Mouse (Mus musculus): ENCODE results near the gene Exoc3l2.

Gene Exoc3l2

DNA sequence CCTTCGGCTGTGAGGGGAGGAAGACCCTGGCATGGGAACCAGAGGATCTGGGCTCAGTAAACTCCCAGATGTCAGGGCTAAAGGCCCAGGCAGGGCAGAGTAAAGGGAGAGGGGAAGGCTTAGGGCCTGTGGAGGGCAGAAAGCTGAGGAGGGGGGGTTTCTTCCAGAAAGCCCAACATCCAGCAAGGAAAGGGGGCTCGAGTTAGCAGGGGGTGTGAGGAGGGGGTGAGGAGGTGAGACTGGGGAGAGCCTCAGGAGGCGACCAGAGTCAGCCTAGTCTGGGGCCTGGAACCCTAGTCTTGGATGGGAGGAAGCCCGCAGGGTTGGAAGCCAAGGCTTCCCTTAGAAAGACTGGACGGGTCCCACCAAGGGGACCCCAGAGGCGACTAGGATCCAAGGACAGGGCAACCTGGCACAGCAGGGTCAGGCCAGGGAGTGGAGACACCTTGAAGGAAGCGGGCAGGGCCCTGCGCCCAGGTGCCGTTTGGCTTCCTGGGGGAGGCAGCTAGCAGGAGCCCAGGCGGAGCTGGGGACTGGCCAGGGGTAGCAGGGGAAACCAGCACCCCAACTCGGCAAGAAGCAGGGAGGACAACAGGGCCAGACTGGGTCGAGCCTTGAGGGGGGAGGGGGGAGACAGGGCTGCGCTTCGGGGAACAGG lies 5.6 kb upstream of the Exoc3l2 start:
- DNase-seq, result no peak

DNA sequence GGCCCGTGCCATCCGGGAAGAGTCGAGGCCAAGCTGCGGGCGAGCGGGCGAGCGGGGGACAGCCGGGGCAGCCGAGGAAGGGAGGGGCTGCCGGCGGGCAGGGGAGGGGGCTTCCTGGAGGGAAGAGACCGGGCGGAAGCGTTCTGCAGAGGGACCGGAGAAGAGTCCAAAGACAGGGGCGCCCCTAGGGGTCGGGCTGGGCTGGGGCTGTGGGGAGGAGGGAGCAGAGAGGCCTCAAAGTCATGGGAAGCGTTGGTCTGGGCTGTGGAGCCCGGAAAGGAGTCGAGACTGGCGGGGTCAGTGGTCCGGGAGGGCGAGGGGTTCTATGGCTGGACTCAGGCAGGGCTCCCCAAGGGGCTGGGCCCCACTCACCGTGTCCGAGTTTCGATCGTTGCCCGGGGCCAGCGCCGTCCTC lies 5.1 kb upstream of the Exoc3l2 start:
- peak; percentile 56 for DNase-seq

DNA sequence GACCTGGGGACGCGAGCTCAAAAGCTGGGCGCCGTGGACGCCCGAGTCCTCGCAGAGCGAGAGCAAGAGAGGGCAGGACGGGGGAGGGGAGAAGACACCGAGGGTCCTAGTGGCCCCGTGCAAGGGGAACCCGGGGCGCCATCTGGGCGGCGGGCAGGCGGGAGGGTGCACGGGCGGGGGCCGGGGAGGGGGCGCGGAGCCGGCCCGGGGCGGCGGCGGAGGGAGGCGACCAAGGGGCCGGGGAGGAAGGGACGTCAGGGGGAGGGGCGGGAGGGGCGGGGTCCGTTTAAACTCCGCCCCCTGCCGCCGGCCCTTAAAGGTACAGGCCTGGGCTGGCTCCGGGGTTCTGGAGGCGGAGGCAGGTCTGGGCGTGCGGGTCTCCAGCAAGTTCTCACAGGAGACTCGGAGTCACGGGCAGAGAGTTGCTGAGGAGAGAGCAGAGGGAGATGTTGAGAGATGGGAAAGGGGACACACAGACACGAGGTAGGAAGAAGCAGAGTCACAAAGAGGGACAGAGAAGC lies 4.5 kb upstream of the Exoc3l2 start, which contains the start of gene Mark4:
Gene Mark4, minus strand, starts transcription at position 231 of the 521 bp plus-strand sequence.
- peak; percentile 85 for DNase-seq

DNA sequence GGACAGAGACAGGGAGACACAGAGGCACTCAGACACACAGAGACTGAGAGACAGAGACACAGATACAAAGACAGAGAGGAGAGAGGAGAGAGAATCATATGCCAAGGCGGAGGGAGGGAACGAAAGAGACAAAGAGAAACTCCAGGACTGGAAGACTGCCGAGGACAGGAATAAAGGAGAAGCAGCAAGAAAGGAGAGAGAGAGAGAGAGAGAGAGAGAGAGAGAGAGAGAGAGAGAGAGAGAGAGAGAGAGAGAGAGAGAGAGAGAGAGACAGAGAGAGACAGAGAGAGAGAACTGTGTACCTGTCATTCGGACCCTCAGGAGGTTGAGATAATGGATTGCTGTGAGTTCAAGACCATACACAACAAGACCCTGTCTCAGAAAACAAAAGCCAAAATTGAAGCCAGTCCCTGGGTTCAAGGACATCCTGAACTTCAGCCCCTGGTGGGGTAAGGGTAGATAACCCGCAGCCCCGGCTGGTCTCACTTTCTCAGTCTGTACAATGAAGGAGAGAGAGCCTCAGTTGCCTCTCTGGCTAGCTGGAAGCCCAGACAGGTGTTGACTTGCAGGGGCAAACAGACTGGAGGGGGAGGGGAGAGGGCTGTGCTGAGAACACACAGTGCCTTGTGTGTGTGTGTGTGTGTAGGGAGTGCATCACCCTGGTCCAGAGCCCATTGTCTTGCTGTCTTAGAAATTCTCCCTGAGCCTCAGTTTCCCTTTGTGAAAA lies 3.8 kb upstream of the Exoc3l2 start:
- no peak for DNase-seq

DNA sequence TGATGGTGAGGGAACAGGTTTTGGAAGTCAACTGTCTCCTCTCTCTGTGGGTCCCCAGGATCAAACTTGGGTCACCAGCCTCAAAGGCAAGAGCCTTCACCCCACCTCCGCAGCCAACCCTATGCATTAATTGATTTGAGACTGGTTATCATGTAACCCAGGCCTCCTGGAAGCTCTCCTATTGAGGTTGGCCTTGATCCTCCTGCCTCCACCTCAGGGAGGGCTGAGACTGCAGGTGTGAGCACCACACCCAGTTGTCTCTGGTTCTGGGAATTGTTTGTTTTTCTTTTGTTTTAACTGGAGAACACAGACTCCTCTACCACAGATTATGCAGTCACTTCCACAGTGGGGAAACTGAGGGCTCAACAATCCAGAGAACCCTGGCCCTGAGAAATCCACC lies 2.6 kb upstream of the Exoc3l2 start:
- DNase-seq, result no peak

DNA sequence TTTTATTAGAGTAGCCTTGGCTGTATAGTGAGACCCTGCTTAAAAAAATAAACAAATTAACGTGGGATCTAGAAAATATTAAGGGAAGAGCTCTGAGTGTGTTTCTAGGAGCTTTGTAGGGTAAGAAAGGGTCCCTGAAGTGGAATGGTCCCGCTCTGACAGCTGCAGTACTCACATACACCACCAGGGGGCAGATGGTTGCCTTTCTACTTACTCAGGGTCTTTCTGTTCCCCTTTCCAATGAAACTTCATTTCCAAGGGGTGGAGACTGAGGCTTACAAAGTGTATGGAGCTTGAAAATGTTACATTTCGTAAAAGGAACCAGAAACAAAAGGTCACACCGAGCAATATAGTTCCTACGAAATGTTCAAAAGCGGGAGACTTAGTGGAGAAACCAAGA lies 1.6 kb upstream of the Exoc3l2 start:
- DNase-seq, result peak; percentile 85

DNA sequence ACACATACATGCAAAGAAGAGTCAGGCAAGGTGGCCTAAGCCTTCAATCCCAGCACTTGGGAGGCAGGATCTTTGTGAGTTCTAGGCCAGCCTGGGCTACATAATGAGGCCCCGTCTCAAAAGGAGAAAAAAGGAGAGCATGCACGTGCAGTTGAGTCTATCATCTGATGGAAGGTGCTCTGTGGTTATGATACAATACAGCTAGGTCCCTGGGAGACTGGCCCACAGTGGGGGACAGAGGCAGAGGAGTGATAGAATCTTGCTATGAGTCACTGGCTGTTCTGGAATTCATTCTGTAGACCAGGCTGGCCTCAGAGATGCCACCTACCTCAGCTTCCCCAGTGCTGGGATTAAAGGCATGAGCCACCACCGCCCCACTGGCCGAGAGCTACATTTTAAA lies 688 bp upstream of the Exoc3l2 start:
- DNase-seq, result no peak

DNA sequence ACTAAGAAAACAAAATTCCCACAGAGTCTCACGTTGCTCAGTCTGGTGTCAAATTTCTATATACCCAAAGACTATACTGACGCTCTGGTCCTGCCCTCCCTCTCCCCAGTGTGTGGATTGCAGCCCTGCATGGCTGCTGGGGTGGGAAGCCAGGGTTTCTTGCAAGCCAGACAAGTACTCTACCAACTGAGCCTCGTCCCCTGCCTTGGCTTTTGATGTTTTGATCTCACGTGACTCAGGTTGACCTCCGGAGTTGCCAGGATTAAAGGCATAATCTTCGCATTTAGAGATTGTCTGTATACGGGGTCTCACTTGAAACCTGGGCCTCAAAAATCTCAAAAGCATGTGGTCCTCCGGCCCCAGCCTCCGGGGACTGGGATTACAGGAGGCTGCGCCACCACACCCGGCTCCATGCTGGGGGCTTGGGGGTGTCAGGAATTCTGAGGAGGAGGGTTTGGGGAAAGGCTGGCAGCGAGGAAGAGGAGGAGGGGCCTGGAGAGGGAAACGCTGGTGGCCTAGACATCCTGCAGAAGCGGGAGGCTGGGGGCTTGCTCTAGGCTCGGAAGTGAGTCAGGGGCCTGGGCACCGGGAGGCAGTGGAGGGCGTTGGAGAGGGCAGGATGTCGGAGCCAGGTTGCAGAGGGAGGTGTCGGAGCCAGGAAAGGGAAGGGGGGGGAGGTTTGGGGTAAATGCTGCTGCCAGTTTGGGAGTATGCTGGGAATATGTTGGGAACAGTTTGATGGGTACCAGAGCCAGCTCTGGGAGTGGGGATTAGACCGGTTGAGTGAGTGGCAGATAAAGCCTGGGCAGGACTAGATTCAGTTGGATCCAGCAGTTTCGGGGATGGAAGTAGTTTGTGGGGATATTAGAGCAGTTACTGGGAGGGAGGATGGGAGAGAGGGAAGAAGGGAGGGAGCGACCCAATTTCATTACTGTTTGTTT lies 1.5 kb downstream of the Exoc3l2 start:
- DNase-seq, result no peak

DNA sequence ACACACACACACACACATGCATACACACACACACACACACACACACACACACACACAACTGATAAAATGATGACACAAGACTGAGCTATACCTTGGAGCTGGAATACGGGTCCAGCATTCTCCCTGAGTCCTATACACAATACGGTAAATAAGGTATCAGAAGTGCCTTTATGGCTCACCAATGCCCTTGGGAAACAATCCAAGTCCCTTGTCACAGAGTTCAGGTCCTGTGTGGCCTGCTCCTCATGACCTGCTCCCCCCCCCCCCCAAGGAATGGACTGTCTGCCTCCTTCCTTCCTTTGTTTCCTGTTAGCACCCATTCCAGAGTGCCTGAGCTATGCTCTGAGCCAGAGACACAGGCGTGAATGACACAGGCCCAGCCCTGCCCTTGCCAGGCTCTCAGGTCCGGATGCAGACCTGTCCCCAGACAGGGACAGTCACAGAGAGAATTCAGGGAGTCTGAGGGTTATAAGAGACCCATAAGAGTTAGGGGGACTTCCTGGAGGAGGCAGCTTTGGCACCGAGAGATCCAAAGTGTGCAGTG lies 3.5 kb downstream of the Exoc3l2 start:
- DNase-seq, result no peak

DNA sequence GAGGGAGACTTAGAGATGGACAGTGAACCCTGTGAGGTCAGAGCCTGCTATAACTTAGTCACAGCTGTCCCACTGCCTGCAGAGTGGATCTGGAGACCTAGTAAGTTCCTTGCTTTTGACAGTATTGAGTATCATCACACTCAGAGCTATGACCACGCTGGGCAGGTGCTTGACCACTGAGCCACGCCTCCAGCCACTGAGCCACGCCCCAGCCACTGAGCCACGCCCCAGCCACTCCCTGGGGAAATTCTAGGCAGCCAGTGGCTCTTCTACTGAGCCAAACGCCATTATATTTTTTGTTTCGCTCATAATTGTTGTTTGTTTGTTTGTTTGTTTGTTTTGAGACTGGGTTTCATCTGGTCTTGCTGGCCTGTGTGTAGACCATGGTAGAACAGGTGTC lies 4.5 kb downstream of the Exoc3l2 start:
- DNase-seq, result peak; percentile 58

DNA sequence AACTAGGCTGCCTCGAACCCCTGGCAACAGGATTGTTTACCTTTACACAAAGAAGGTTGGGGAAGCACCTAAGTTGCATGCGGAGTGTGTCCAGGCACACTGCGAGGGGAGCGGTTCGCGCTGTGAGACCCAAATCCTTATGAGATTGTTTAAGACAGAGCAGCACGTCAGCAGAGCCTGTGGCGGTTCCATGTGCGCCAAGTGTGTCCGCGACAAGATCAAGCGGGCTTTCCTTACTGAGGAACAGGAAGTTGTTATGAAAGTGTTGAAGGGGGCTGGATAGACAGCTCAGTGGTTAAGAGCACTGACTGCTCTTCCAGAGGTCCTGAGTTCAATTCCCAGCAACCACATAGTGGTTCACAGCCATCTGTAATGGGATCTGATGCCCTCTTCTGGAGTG lies 5.1 kb downstream of the Exoc3l2 start:
- no peak for DNase-seq

DNA sequence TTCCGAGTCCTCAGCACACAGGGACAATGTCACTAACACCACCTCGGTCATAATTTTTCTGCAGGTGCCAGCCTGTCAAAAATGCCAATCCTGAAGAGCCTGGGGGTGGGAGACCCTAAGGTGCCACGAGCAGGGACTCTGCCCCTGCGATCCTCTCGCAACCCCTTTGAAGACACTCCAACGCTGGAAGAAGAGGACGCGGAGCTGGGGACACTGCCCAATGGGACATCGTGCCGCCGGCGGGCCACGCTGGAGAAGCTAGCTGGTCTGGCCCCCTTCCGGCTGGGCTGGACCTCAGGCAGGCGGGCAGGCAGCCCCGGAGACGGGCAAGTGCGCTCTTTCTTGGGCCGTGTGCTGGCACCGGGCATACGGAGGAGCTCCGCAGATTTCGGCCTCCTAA lies 6.3 kb downstream of the Exoc3l2 start:
- DNase-seq, result no peak

DNA sequence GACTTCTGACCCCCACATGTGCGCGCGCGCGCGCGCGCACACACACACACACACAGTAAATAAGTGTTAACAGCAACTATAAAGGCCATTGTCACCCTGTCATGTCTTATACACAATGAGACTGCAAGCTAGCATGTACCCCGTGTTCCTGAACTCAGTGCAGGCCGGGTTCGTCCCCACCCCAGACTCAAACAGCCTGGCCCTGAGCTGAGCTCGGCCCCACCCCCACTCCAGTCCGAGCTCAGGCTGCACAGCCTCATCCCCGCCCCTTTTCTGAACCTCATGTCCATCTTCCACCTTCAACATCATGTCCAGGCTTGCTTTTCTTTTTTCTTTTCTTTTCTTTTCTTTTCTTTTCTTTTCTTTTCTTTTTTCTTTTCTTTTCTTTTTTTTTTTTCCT lies 7.2 kb downstream of the Exoc3l2 start:
- no peak for DNase-seq

DNA sequence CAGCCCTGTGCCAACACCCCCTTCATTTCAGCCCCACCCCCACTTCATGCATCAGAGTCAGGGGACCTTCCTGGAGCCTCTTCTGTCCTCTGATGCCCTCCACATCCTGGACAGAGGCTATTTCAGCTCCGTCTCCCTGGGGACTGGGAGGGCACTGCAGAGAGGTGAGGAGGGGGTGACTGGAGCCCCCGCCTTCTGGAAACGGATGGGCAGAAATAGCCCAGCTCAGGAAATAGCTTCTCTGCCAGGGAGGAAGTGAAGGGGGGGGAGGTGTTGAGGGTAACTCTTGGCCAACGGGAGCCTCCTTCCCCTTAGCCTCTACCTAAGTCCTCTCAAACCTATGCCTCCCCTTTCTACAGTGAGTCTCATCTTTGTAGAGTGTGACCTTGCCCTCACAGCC lies 9.3 kb downstream of the Exoc3l2 start:
- DNase-seq, result peak; percentile 58

DNA sequence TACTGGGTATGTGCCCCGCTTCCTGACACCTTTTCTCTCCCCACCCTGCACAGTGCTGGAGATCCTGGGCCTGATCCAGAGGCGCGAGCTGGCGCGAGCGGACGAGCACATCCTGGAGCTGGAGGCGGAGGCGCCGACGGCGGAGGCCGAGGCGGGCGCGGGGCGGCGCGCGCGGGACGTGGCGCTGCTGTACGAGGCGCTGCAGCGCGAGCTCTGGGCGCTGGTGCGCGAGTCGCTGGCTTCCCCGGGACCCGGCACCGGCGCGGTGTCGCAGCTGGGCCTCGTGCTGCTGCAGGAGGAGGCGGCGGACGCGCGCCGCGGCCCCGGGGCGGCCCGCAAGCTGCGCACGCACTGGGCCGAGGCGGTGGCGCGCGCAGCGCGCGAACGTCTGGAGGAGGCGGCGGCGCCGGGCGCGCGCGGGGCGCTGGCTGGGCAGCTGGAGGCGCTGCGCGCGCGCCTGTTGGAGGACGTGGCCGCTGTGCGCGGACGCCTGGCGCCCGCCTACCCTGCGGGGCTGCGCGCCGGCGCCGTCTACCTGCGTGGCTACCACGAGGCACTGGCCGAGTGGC lies 10.8 kb downstream of the Exoc3l2 start:
- peak; percentile 65 for DNase-seq

DNA sequence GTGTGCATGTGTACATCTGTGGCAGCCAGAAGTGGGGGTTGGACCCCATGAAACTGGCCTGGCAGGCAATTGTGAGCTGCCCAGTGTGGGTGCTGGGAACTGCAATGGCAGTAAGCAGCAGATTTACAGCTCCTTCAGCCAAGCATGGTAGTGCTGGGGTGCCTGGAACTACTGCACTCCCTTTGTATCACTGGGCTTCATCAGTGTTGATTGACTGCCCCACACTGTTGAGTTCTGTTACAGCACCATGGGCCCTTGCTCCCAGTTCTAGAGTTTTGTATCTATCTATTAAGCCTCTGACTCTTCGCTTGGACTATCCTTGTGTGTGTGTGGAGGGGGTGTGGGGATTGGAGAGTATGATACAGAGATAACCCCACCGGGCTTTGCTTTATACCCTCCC lies 14.0 kb downstream of the Exoc3l2 start:
- DNase-seq, result no peak

DNA sequence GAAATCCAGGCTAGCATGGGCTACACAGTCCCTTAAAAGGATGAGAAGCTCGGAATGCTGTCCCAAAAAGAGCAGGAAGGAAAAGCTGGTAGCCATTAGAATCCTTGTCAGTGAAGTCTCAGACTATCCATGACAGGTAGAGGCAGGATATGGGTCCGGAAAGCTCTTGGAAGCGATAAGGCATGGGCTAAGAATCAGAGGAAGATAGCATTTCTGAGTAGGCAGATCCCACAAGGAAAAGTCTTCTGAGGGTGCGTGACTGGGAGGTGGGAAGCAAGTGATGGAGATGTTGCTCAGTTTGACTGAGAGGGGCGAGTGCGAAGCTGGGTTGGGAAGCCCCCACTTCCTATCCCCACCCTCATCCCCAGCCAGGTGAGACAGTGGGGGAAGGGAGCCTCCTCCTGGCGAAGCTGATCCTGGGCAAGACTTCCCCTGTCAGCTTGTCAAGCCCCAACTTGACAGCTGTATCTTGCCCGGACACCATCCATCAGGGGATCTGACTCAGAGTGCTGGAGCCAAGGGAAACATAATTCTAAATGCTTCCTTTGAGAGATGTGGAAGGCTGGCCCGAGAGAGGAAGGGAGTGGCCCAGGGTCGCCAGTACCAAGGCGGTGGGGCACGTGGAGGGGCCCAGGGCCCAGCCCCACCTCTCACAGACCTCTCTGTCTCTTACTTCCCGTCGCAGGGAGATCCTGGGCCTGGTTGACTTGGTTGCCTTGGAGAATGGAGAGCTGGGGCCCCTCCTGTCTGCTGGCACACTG lies 14.7 kb downstream of the Exoc3l2 start:
- peak; percentile 59 for DNase-seq

DNA sequence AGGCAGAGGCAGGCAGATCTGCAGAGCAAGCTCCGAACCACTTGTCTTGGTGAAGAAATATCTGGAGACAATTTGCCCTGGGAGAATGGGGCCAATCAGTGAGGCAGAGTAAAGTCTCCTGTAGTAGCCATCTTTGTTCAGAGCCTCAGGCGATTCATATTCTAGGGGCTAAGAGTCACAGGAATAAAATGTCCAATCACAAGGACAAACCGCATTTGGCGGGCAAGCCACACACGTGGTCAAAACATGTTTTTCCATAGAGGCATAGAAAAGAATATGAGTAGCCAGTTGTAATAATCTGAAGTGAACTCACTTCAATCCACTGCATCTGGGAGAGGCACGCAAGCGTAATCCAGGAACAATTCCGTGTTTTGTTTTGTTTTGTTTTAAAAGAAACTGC lies 20.1 kb downstream of the Exoc3l2 start:
- no peak for DNase-seq

DNA sequence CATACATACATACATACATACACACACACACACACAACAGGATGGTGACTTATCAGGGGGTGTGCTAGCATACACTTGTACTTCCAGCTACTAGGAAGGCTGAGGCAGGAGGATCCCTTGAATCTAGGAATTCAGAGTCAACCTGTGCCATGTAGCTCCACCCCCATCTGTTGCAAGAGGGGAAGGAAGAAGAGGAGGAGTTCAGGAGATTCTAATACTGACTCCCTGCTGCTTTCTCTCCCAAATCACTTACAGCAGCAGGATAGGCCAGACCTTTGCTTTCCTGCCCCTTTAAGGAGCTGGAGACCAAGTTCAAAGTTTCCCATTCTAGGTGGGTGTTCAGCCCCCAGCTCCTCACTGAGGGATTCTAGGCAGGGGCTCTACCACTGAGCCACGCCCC lies 22.4 kb downstream of the Exoc3l2 start:
- DNase-seq, result no peak

DNA sequence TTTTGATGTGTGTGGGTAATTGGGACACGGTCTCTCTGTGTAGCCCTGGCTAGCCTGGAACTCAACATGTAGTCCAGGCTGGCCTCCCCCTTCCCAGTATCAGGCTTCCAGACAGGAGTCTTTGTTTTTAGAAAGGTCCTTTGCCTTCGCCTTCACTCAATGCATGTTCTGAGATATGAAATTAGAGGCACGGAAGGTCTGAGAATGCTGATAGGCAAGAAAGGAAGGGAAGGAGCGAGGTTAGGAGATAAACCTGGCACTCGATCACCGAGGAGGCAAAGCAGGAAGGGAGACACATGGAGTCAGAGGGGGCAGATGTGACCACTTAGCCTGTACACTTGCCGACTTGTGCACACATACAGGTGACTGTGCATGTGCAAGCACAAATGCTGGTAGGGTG lies 23.4 kb downstream of the Exoc3l2 start:
- DNase-seq, result no peak

DNA sequence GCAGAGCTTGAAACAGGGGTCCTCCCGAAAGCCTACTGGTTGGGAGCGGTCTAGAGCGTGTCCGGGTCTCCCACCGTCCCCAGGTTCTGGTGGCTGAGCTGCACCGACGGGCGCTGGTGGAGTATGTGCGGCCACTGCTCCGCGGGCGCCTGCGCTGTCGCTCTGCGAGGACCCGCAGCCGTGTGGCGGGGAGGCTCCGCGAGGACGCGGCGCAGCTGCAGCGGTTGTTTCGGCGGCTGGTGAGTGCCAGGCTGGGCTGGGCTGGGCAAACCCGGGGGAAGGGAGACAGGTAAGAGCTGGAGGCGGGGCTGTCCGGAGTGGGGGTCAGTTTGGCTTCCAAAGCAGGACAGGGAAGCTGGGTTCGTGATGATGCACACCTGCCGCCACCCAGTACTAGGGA lies 26.4 kb downstream of the Exoc3l2 start:
- no peak for DNase-seq

DNA sequence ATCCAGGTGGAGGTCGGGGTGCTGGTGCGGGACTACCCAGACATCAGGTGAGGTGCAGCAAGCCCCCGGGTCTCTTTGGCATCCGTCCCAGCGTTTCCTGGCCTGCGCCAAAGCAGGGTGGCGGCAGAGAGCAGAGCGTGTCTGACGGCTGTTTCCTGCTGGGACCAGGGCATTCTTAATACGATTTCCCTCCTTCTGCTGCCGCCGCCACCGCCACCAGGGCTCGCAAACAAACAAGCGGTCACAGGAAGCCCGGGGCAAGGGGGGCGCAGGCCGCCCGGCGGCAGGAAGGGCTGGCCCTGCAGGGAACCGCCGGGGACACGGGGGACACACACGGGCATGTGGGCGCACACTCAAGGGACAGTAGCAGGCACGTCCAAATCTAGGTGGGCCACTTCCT lies 28.6 kb downstream of the Exoc3l2 start:
- DNase-seq, result peak; percentile 80
